Mouse (Mus musculus): ENCODE measurements at regions not wholly inside any gene's neighbourhood (a gene's known extent, or its start where the extent isn't known, plus 50 kb on each side); places are given as distances from the start of the nearest gene placed in this dataset.

- no peak overlapping the region for H3K9ac ChIP-seq
- H3K9me3 ChIP-seq: no peaks in the 10 kb centered on the region
- H3K27ac ChIP-seq: no peak overlapping the region
- no peaks in the 10 kb centered on the region for H3K36me3 ChIP-seq
- no peak for ATAC-seq (ENCODE audit: low FRiP score)
- no peak overlapping the region for H3K4me3 ChIP-seq
- H3K4me1 ChIP-seq (replicated peaks): peaks cover 15% of the 10 kb centered on the region
- H3K4me2 ChIP-seq: no peak overlapping the region
- WGBS: 82% methylated on average over 3 of the region's 3 CpGs
- H3K27me3 ChIP-seq: peaks cover 50% of the 10 kb centered on the region
These were observed 408.9 kb downstream of the H2al1j start for GRCm38 (mm10) chrX:11736481-11736880.

GRCm38 (mm10) chrX:11739565-11739964, 411.9 kb downstream of the H2al1j start:
- Histone ChIP-seq H3K9ac (no peak overlapping the region), H3K9me3 (no peaks in the 10 kb centered on the region), H3K27ac (no peak overlapping the region), H3K4me1 (replicated peaks) (peaks cover 12% of the 10 kb centered on the region), H3K27me3 (peaks cover 31% of the 10 kb centered on the region), H3K4me3 (no peak overlapping the region), H3K36me3 (no peaks in the 10 kb centered on the region), H3K4me2 (no peak overlapping the region)
- WGBS: 57% methylated on average over 7 of the region's 7 CpGs
- no peak for ATAC-seq (ENCODE audit: low FRiP score)

GRCm38 (mm10) chrX:11745911-11746310, 414.2 kb downstream of the Bcor start:
- H3K4me1 ChIP-seq (replicated peaks): no peaks in the 10 kb centered on the region
- H3K9ac ChIP-seq: no peak overlapping the region
- H3K27me3 ChIP-seq: peaks cover 10% of the 10 kb centered on the region
- no peak overlapping the region for H3K4me3 ChIP-seq
- no peak overlapping the region for H3K27ac ChIP-seq
- H3K9me3 ChIP-seq: no peaks in the 10 kb centered on the region
- no peak for ATAC-seq (ENCODE audit: low FRiP score)
- H3K4me2 ChIP-seq: no peak overlapping the region
- no peaks in the 10 kb centered on the region for H3K36me3 ChIP-seq
- WGBS: 20% methylated on average over 3 of the region's 3 CpGs

GRCm38 (mm10) chrX:11747386-11748121, 412.6 kb downstream of the Bcor start:
- Histone ChIP-seq H3K4me1 (replicated peaks) (no peaks in the 10 kb centered on the region), H3K4me2 (no peak overlapping the region), H3K36me3 (no peaks in the 10 kb centered on the region), H3K27ac (no peak overlapping the region), H3K27me3 (peaks cover 12% of the 10 kb centered on the region), H3K9me3 (no peaks in the 10 kb centered on the region), H3K4me3 (no peak overlapping the region), H3K9ac (no peak overlapping the region)
- 82% methylated on average over 4 of the region's 4 CpGs for WGBS
- ATAC-seq (ENCODE audit: low FRiP score): no peak

- Histone ChIP-seq H3K9me3 (no peaks in the 10 kb centered on the region), H3K4me1 (replicated peaks) (no peaks in the 10 kb centered on the region), H3K4me2 (no peak overlapping the region), H3K9ac (no peak overlapping the region), H3K36me3 (no peaks in the 10 kb centered on the region), H3K4me3 (no peak overlapping the region), H3K27ac (no peak overlapping the region), H3K27me3 (peaks cover 13% of the 10 kb centered on the region)
- 51% methylated on average over 4 of the region's 4 CpGs for WGBS
- no peak for ATAC-seq (ENCODE audit: low FRiP score)
These were observed 411.9 kb downstream of the Bcor start for GRCm38 (mm10) chrX:11748278-11748677.

- WGBS: 67% methylated on average over 5 of the region's 5 CpGs
- ATAC-seq (ENCODE audit: low FRiP score): no peak
- Histone ChIP-seq H3K4me2 (no peak overlapping the region), H3K27ac (no peak overlapping the region), H3K4me1 (replicated peaks) (no peaks in the 10 kb centered on the region), H3K27me3 (peaks cover 6% of the 10 kb centered on the region; the same call in 1 of the 2 replicates), H3K9ac (no peak overlapping the region), H3K9me3 (no peaks in the 10 kb centered on the region), H3K4me3 (no peak overlapping the region), H3K36me3 (no peaks in the 10 kb centered on the region)
These were observed 407.6 kb downstream of the Bcor start for GRCm38 (mm10) chrX:11752513-11752912.

- H3K27me3 ChIP-seq: 0 out of 2 replicates have a peak, but pooled peaks cover 3% of the 10 kb centered on the region
- H3K4me3 ChIP-seq: no peak overlapping the region
- no peaks in the 10 kb centered on the region for H3K9me3 ChIP-seq
- no peaks in the 10 kb centered on the region for H3K4me1 ChIP-seq (replicated peaks)
- no peak overlapping the region for H3K4me2 ChIP-seq
- no peaks in the 10 kb centered on the region for H3K36me3 ChIP-seq
- H3K9ac ChIP-seq: no peak overlapping the region
- whole genome bisulfite sequencing: 33% methylated on average over 13 of the region's 13 CpGs
- no peak for ATAC-seq (ENCODE audit: low FRiP score)
- no peak overlapping the region for H3K27ac ChIP-seq
These were observed 407.1 kb downstream of the Bcor start for GRCm38 (mm10) chrX:11752973-11753590.

- ATAC-seq (ENCODE audit: low FRiP score): no peak
- H3K27ac ChIP-seq: no peak overlapping the region
- H3K9me3 ChIP-seq: no peaks in the 10 kb centered on the region
- WGBS: 100% methylated on average over 2 of the region's 2 CpGs
- H3K4me2 ChIP-seq: no peak overlapping the region
- H3K4me3 ChIP-seq: no peak overlapping the region
- no peaks in the 10 kb centered on the region for H3K36me3 ChIP-seq
- H3K27me3 ChIP-seq: 0 out of 2 replicates have a peak, but pooled peaks cover 3% of the 10 kb centered on the region
- H3K4me1 ChIP-seq (replicated peaks): no peaks in the 10 kb centered on the region
- H3K9ac ChIP-seq: no peak overlapping the region
These were observed 405.1 kb downstream of the Bcor start for GRCm38 (mm10) chrX:11755046-11755445.

GRCm38 (mm10) chrX:11763351-11764082, 396.6 kb downstream of the Bcor start:
- no peak overlapping the region for H3K27ac ChIP-seq

GRCm38 (mm10) chrX:11776236-11776899, 383.8 kb downstream of the Bcor start:
- Histone ChIP-seq H3K4me2 (no peak overlapping the region), H3K4me1 (replicated peaks) (no peaks in the 10 kb centered on the region), H3K36me3 (no peaks in the 10 kb centered on the region), H3K27me3 (no peaks in the 10 kb centered on the region), H3K27ac (no peak overlapping the region), H3K9me3 (no peaks in the 10 kb centered on the region), H3K9ac (no peak overlapping the region), H3K4me3 (no peak overlapping the region)
- WGBS: 71% methylated on average over 6 of the region's 6 CpGs
- no peak for ATAC-seq (ENCODE audit: low FRiP score)

More at GRCm38 (mm10) chrX:11763351-11764082, 396.6 kb downstream of the Bcor start:
- Histone ChIP-seq H3K4me2 (no peak overlapping the region), H3K9ac (no peak overlapping the region), H3K4me3 (no peak overlapping the region), H3K36me3 (no peaks in the 10 kb centered on the region), H3K27me3 (0 out of 2 replicates have a peak, but pooled peaks cover 3% of the 10 kb centered on the region), H3K4me1 (replicated peaks) (no peaks in the 10 kb centered on the region), H3K9me3 (no peaks in the 10 kb centered on the region)
- ATAC-seq (ENCODE audit: low FRiP score): no peak
- WGBS: 63% methylated on average over 17 of the region's 17 CpGs

- no peak overlapping the region for H3K4me3 ChIP-seq
- no peaks in the 10 kb centered on the region for H3K36me3 ChIP-seq
- H3K27ac ChIP-seq: no peak overlapping the region
- no peak for ATAC-seq (ENCODE audit: low FRiP score)
- no peak overlapping the region for H3K4me2 ChIP-seq
- WGBS: 76% methylated on average over 6 of the region's 6 CpGs
- H3K9me3 ChIP-seq: no peaks in the 10 kb centered on the region
- peaks cover 28% of the 10 kb centered on the region for H3K27me3 ChIP-seq
- H3K4me1 ChIP-seq (replicated peaks): peaks cover 16% of the 10 kb centered on the region
- no peak overlapping the region for H3K9ac ChIP-seq
These were observed 365.1 kb downstream of the Bcor start for GRCm38 (mm10) chrX:11795010-11795409.

- ATAC-seq (ENCODE audit: low FRiP score): peak; percentile 55; the same call in 1 of the 2 replicates
- no peak overlapping the region for H3K9ac ChIP-seq
- 24% methylated on average over 7 of the region's 11 CpGs for WGBS
- no peaks in the 10 kb centered on the region for H3K36me3 ChIP-seq
- no peaks in the 10 kb centered on the region for H3K9me3 ChIP-seq
- H3K4me3 ChIP-seq: no peak overlapping the region
- H3K4me2 ChIP-seq: peak overlapping the region; percentile 8; the same call in 1 of the 2 replicates
- H3K4me1 ChIP-seq (replicated peaks): peaks cover 26% of the 10 kb centered on the region
- peaks cover 42% of the 10 kb centered on the region for H3K27me3 ChIP-seq
- peak overlapping the region; percentile 55 for H3K27ac ChIP-seq
These were observed 362.3 kb downstream of the Bcor start for GRCm38 (mm10) chrX:11797870-11798269.
